Mouse (Mus musculus): ENCODE results near the gene Pinlyp.

DNA sequence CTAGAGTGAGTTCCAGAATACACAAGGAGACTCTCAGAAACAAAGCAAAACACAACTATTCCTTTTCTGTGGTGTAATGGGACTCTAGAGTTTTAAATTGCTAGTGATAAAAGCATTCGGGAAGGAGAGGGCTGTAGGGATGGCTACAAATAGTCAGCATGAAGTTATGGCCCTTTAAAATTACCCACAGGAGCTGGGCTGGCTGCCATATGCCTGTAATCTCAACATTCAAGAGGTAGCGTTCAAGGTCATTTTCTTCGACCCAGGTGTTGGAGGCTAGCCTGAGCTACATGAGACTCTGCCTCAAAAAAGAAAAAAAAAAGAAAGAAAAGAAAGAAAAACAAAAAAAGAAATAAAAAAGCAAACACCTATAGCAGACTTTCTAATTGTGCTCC is 39.9 kb downstream of the Pinlyp start:
- TF ChIP-seq GATA1 (IDR thresholded peaks at IDR 0.05; ENCODE audit: borderline replicate concordance, low read length): no peak
- no peak for TF ChIP-seq FLI1 (IDR thresholded peaks at IDR 0.05; ENCODE audit: low read length)

Data from megakaryocyte, embryonic 14.5 days (primary cell).